Mouse (Mus musculus) embryonic facial prominence, embryonic 12.5 days (tissue): ENCODE measurements around the gene Speg. TPM values are rescaled to one million over a fixed set of nuclear protein-coding genes. Genes with fewer than 3 reads are reported as not detected.

Experiments used
- ATAC-seq: fragments of 200-750 bp; cut with Nextera tagmentation; 2 replicates; pipeline ENCODE4 v1.8.0; 2017; ENCODE audit not compliant: insufficient number of reproducible peaks, insufficient read depth, low FRiP score, low TSS enrichment
- H3K27ac ChIP-seq: fragments of 300-500 bp; sonication (generic); 2 replicates; pipeline ENCODE4 v1.5.1; 2016; ENCODE audit warnings: mild to moderate bottlenecking
- H3K27me3 ChIP-seq: fragments of 300-500 bp; sonication (generic); 2 replicates; pipeline ENCODE4 v1.6.1; 2016; ENCODE audit warnings: mild to moderate bottlenecking, moderate library complexity
- H3K36me3 ChIP-seq: fragments of 300-500 bp; sonication (generic); 2 replicates; pipeline ENCODE4 v1.6.1; 2016; ENCODE audit warnings: mild to moderate bottlenecking
- H3K4me1 ChIP-seq: fragments of 300-500 bp; sonication (generic); 2 replicates; pipeline ENCODE4 v1.6.1; 2016
- H3K4me2 ChIP-seq: fragments of 300-500 bp; sonication (generic); replicated peaks from 2 replicates; pipeline ENCODE4 v1.6.1; 2016; ENCODE audit warnings: mild to moderate bottlenecking, moderate library complexity
- H3K4me3 ChIP-seq: fragments of 300-500 bp; sonication (generic); 2 replicates; pipeline ENCODE4 v1.5.1; 2016; ENCODE audit warnings: mild to moderate bottlenecking
- H3K9ac ChIP-seq: fragments of 300-500 bp; sonication (generic); 2 replicates; pipeline ENCODE4 v1.6.1; 2016; ENCODE audit warnings: mild to moderate bottlenecking, moderate library complexity
- H3K9me3 ChIP-seq: fragments of 300-500 bp; sonication (generic); 2 replicates; pipeline ENCODE4 v1.6.1; 2016; ENCODE audit warnings: mild to moderate bottlenecking, moderate library complexity
- WGBS: fragments of 180-500 bp; shearing (Covaris S2); methylation state at CpG from one replicate; pipeline ENCODE4 v1.1.7; 2016; 5-methylcytosine and 5-hydroxymethylcytosine counted together
- polyA plus RNA-seq: library from polyadenylated mRNA; unstranded; fragments of >200 nt; fragmentation: Nextera tagmentation; extraction: Ambion mirVana; gene quantifications from 2 replicates; pipeline ENCODE4 v1.2.1, GENCODE M21; 2016

The Speg gene
- polyA plus RNA-seq, 1 experiment from 2014 or later: 26.7 TPM

- Histone ChIP-seq H3K9me3 (no peaks in the 10 kb centered on the region), H3K36me3 (no peaks in the 10 kb centered on the region), H3K27me3 (peaks cover 55% of the 10 kb centered on the region), H3K27ac (0 out of 2 replicates have a peak overlapping the region, but pooled peaks have one; percentile 11), H3K4me3 (no peak overlapping the region), H3K4me2 (0 out of 2 replicates have a peak overlapping the region, but pooled peaks have one; percentile 39), H3K9ac (no peak overlapping the region), H3K4me1 (peaks cover 72% of the 10 kb centered on the region)
- ATAC-seq: no peak
- WGBS: 17% methylated on average over 9 of the region's 9 CpGs
Measured at GRCm38 (mm10) chr1:75445141-75445701, 70.1 kb downstream of the Speg start.

- Histone ChIP-seq H3K27me3 (peaks cover 63% of the 10 kb centered on the region), H3K4me2 (peak overlapping the region; percentile 39), H3K4me3 (no peak overlapping the region; the same call in 1 of the 2 replicates), H3K4me1 (peaks cover 79% of the 10 kb centered on the region), H3K9me3 (no peaks in the 10 kb centered on the region), H3K27ac (no peak overlapping the region), H3K36me3 (no peaks in the 10 kb centered on the region), H3K9ac (no peak overlapping the region)
- no peak for ATAC-seq
- 2% methylated on average over 22 of the region's 22 CpGs for WGBS
Measured at GRCm38 (mm10) chr1:75445751-75446611, 70.9 kb downstream of the Speg start.

GRCm38 (mm10) chr1:75446656-75447055 is 71.6 kb downstream of the Speg start:
- ATAC-seq: no peak
- H3K4me2 ChIP-seq: peak overlapping the region; percentile 39
- H3K9me3 ChIP-seq: no peaks in the 10 kb centered on the region
- no peak overlapping the region for H3K4me3 ChIP-seq
- H3K27me3 ChIP-seq: peaks cover 69% of the 10 kb centered on the region
- H3K9ac ChIP-seq: peak overlapping the region; percentile 24; the same call in 1 of the 2 replicates
- WGBS: 5% methylated on average over 20 of the region's 20 CpGs
- H3K27ac ChIP-seq: 0 out of 2 replicates have a peak overlapping the region, but pooled peaks have one; percentile 4
- H3K36me3 ChIP-seq: no peaks in the 10 kb centered on the region
- H3K4me1 ChIP-seq: peaks cover 82% of the 10 kb centered on the region

- H3K9ac ChIP-seq: peak overlapping the region; percentile 33; the same call in 1 of the 2 replicates
Measured at GRCm38 (mm10) chr1:75447265-75448051, 72.4 kb downstream of the Speg start.

GRCm38 (mm10) chr1:75448052-75448431 is 72.9 kb downstream of the Speg start:
- WGBS: 0% methylated on average over 7 of the region's 7 CpGs
- no peak overlapping the region for H3K27ac ChIP-seq
- H3K27me3 ChIP-seq: peaks cover 82% of the 10 kb centered on the region
- H3K9ac ChIP-seq: no peak overlapping the region
- peaks cover 79% of the 10 kb centered on the region for H3K4me1 ChIP-seq
- ATAC-seq: no peak
- no peaks in the 10 kb centered on the region for H3K36me3 ChIP-seq
- H3K4me2 ChIP-seq: peak overlapping the region; percentile 37
- no peaks in the 10 kb centered on the region for H3K9me3 ChIP-seq
- H3K4me3 ChIP-seq: no peak overlapping the region

More at GRCm38 (mm10) chr1:75447265-75448051, 72.4 kb downstream of the Speg start:
- no peaks in the 10 kb centered on the region for H3K36me3 ChIP-seq
- peaks cover 77% of the 10 kb centered on the region for H3K27me3 ChIP-seq
- H3K4me1 ChIP-seq: peaks cover 82% of the 10 kb centered on the region
- H3K4me2 ChIP-seq: peak overlapping the region; percentile 37
- H3K27ac ChIP-seq: no peak overlapping the region
- WGBS: 2% methylated on average over 10 of the region's 10 CpGs
- ATAC-seq: no peak
- no peaks in the 10 kb centered on the region for H3K9me3 ChIP-seq
- no peak overlapping the region for H3K4me3 ChIP-seq

- H3K27me3 ChIP-seq: peaks cover 85% of the 10 kb centered on the region
- H3K9me3 ChIP-seq: no peaks in the 10 kb centered on the region
- WGBS: under 1% methylated on average over 14 of the region's 14 CpGs
- no peak for ATAC-seq
- H3K27ac ChIP-seq: no peak overlapping the region
- H3K4me3 ChIP-seq: no peak overlapping the region
- H3K36me3 ChIP-seq: no peaks in the 10 kb centered on the region
- no peak overlapping the region for H3K9ac ChIP-seq
- no peak overlapping the region for H3K4me2 ChIP-seq
- H3K4me1 ChIP-seq: peaks cover 75% of the 10 kb centered on the region
Measured at GRCm38 (mm10) chr1:75448937-75449336, 73.8 kb downstream of the Speg start.

- H3K27me3 ChIP-seq: peaks cover 87% of the 10 kb centered on the region
- 2% methylated on average over 8 of the region's 8 CpGs for WGBS
- H3K36me3 ChIP-seq: no peaks in the 10 kb centered on the region
- H3K9ac ChIP-seq: no peak overlapping the region
- H3K4me2 ChIP-seq: peak overlapping the region; percentile 47
- H3K27ac ChIP-seq: no peak overlapping the region
- H3K4me3 ChIP-seq: peak overlapping the region; percentile 24; the same call in 1 of the 2 replicates
- H3K9me3 ChIP-seq: no peaks in the 10 kb centered on the region
- peaks cover 69% of the 10 kb centered on the region for H3K4me1 ChIP-seq
- ATAC-seq: no peak
Measured at GRCm38 (mm10) chr1:75449377-75450135, 74.5 kb downstream of the Speg start.

- Histone ChIP-seq H3K36me3 (no peaks in the 10 kb centered on the region), H3K27ac (no peak within 1 kb of the TSS), H3K4me3 (peak within 1 kb of the TSS; percentile 24), H3K4me1 (peaks cover 60% of the 10 kb centered on the region), H3K27me3 (peaks cover 85% of the 10 kb centered on the region), H3K9me3 (no peaks in the 10 kb centered on the region), H3K4me2 (peak within 1 kb of the TSS; percentile 47), H3K9ac (peak within 1 kb of the TSS; percentile 1; the same call in 1 of the 2 replicates)
- WGBS: 1% methylated on average over 35 of the region's 35 CpGs
- no peak for ATAC-seq
Measured at GRCm38 (mm10) chr1:75450314-75451005, 75.4 kb downstream of the Speg start, which contains the start of gene Asic4. Gene Asic4 (plus strand): TSS chr1:75450436.

- Histone ChIP-seq H3K9me3 (no peaks in the 10 kb centered on the region), H3K27ac (no peak overlapping the region), H3K4me2 (no peak overlapping the region), H3K27me3 (peaks cover 86% of the 10 kb centered on the region), H3K4me3 (no peak overlapping the region), H3K36me3 (no peaks in the 10 kb centered on the region), H3K9ac (no peak overlapping the region), H3K4me1 (peaks cover 60% of the 10 kb centered on the region)
- 69% methylated on average over 5 of the region's 5 CpGs for WGBS
- ATAC-seq: no peak
Measured at GRCm38 (mm10) chr1:75451900-75452299, 76.8 kb downstream of the Speg start.

GRCm38 (mm10) chr1:75455433-75455832 is 80.3 kb downstream of the Speg start:
- Histone ChIP-seq H3K9ac (no peak overlapping the region), H3K4me2 (no peak overlapping the region), H3K4me1 (peaks cover 50% of the 10 kb centered on the region), H3K36me3 (no peaks in the 10 kb centered on the region), H3K9me3 (no peaks in the 10 kb centered on the region), H3K4me3 (no peak overlapping the region), H3K27me3 (peaks cover 72% of the 10 kb centered on the region), H3K27ac (no peak overlapping the region)
- 71% methylated on average over 3 of the region's 3 CpGs for WGBS
- ATAC-seq: no peak
